Mouse (Mus musculus) frontal cortex, postnatal 25 days (tissue): Measurements from ENCODE around the gene Ulk4.
"Not testable (repeated sequence)": the region's sequence is repeated elsewhere in the genome, so short reads cannot be mapped to it uniquely, and the experiment has no call there.

Source experiments
- DNase-seq, 2 experiments: peaks; one replicate each; pipeline ENCODE4 v3.0.0; 2022; ENCODE audit warnings: low spot score in 2 of 2

Ulk4 gene

DNA sequence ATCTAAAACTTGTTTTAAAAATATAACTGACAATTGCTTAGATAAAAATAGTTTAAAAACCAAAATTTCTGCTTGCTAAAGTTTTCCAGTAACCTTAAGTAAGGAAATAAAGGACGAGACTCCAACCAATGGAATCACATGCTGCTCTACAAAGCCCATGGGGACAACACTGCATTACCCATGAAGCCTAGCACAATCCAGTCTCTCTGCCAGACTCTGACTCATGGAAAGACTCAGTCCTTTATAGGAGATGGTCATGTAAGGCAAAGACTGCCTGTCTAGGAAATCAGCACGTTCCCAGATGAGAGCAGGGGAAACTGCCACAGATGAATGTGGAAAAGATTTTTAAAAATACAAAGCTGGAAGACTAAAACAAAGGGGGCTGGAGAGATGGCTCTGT lies 23.0 kb downstream of the Ulk4 start:
- peak in 1 of 2 experiments; percentile 2 for DNase-seq

DNA sequence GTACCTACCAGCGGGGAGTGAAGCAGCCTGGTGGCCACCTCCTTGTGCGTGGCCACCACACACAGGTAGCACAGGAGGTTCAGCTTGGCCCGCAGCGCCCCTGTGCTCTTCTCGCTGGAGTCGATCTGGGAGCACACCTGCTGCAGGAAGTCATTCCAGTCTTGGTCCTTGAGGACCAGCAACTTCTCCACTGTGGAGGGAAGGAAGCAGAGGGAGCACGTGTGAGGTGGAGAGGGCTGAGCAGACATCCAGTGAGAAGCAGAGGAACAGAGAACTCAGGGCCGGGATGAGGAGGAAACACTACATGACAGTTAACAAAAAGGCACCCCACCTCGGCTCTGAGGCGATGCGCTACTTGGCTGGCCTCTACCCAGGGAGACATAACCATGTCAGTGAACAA lies 26.1 kb downstream of the Ulk4 start:
- DNase-seq: peak in 1 of 2 experiments; percentile 2

DNA sequence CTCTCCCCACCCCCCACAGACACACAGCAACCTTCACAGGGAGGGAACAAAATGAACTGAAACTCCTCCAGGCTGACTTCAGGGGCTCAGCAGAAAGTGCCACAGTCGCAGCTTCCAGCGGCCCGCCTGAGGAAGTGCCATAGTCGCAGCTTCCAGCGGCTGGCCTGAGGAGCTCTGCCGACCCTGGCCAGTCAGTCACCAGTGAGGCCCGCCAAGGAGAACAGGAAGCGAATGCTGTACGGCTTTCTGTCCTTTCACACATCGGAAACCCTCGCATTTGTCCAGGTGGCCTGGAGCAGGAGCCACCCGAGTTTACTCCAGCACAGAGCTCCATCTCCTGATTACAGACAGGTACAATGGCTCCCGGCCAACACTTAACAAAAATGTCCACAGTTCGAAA lies 27.2 kb downstream of the Ulk4 start:
- DNase-seq: peak in 1 of 2 experiments; percentile 7

DNA sequence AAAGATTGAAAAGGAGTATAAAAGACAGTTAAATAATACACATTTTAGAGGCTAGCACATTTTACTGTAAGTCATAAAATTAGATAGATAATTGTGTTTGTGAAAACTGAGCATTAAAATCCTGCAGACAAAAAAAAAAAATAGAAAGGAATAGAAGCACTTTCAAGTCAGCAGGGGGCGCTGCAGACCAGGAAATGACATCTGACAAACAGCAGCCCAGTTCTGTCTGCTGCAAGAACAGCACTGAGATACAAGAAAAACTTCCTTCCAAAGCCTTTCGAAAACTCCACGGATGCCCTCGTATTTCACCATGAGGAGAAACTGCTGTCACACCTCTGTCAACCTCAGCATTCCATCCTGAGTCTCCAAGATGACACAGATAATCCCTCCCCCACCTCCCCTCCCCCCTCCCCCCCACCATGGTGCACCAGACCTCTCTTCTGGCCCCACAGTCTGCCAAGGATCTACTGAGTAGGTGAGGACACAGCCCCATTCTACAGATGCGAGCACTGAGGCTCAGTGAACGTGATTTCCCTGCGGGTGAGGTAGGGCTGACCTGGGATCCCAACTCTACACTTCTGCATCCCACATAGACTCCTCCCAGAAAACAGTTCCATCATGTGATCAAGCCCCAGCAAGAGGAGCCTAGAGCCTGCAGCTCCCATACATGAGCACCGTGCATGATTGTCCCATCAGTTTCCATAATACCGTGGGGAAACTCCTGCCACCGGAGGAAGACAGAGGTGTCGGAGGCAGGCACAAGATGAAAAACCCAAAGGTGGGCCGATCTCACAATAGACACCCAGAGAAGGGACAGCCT lies 28.8 kb downstream of the Ulk4 start:
- peak; percentile 83 to 84 for DNase-seq

DNA sequence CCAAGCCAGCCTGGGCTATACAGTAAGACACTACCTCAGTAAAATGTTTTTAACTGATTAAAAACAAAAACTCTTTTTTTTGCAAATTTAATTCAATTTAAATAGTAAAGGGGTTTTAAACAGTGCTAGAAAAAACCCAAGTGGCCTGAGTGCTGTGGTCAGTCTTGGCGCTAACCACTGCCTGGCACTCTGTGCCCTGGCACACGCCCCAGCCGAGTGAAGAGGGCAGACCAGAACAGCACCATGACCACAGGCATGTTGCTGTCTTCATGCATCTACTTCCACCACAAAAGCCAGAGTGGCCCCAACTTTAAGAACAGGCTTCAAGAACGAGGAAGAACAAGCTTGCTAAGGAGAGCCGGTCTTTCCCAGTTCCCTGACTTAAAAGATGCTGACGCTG lies 29.9 kb downstream of the Ulk4 start:
- no peak for DNase-seq

DNA sequence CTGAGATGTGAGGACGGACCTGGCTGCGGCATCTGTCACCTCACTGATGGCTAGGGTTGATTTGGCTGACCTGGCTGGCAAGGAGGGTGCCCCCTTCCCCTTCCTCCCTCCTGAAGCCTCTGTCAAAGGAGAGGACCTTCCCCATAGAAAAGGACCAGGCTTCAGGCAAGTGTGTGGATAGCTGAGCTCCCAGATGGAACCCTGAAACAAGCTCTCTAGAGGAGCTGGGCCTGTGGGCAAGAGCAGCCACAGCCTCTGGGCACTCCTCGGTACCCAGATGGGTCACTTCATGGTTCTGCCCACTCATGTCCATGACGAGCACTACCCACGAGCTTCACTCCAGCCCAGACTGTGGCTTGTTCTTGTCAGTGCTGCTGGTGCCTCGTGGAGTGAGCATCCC lies 34.7 kb downstream of the Ulk4 start:
- DNase-seq: no peak

DNA sequence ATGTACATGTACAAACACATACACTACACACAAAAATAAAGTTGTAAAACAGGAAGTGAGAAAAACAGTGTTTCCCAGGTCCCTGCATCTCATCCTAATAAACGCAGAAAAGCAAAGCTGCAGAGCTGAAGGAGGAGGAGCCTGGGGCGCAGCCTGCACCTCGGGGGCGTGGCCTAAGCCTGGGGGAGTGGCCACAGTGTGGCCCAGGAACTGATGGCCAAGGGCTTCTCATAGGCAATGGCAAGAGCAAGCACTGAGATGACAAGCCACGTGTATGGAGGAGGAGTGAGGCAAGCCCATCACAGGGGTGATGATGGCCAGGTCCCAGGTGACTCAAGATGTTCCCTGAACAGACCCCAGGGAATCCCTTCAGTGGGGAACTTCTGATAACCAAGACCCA lies 35.2 kb downstream of the Ulk4 start:
- no peak for DNase-seq

DNA sequence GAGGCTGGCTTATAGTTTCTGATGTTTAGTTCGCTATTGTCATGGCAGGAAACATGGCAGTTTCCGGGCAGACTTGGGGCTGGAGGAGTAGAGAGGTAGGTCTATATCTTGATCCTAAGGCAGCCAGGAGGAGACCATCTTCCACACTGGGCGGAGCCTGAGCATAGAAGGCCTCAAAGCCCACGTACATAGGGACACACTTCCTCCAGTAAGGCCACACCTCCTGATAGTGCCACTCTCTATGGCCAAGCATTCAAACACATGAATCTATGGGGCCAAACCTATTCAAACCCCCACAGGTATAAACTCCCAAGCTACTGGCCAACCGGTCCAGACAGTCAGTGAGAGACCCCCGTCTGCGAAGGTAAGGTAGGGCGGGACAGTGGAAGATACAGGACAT lies 35.6 kb downstream of the Ulk4 start:
- no peak for DNase-seq

DNA sequence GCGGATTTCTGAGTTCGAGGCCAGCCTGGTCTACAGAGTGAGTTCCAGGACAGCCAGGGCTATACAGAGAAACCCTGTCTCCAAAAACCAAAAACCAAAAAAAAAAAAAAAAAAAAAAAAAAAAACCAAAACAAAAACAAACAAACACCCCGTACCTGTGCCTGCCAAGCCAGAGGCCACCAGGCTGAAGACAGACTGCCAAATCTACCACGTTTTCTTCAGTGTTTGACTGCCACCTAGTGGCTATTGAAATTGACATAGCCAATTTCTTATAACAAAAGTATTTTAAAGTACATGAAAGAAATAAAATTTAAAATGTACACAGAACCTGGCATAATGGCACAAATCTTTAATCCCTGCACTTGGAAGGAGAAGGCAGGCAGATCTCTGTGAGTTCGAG lies 36.8 kb downstream of the Ulk4 start:
- DNase-seq: not testable (repeated sequence)

DNA sequence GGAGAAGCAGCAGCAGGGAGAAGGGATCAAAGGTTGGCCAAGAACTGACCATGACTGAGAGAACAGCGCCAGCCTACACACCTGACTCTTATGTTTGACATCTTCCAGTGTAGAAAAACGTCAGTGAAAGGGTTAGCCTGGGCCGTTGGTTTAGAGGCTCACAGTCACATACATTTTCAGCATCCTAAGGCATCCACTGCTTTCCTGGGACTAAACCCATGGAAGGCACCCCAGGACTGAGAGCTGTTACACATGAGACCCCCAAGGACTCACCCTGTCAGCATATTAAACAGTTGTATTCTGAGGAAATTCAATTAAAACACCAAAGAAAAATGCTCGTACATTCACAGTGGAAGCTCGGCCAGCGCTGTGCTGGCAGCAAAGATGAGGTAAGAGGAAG lies 37.4 kb downstream of the Ulk4 start:
- DNase-seq: no peak

DNA sequence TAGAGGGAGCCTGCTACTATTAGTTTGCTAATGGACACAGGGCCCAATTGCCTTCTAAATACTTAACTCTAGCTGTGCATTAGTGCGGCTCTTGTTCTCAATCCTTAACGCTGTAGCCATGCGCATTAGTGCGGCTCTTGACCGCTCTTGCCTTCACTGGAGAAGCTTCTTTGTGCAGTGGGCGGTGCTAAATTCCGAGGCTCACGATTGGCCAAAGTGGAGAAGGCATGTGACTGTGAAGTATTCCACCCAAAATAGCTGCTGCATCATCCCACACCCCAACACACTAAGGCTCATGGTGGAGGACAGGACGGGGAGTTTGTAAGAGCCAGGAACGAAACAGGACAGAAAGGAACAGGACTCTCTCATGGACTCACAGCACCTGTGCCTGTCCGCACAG lies 58.4 kb downstream of the Ulk4 start:
- no peak for DNase-seq

DNA sequence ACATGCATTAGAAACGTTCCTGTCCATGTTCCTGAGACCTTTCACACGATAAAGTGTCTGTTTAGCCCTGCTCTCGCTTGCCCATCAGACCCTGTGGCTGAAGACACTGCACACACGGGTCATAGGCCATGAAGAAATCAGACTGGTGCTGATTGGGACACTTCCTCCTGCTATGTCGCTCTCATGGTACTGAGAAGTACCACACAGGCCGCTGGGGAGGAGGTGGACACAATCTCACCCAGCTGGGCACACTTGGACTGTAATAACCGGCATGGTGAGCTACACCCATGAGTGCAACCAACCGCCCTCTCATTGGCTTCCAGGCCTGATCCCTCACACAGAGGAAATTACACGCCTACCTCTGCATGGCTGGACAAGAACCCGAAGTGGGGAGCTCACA lies 58.8 kb downstream of the Ulk4 start:
- no peak for DNase-seq

DNA sequence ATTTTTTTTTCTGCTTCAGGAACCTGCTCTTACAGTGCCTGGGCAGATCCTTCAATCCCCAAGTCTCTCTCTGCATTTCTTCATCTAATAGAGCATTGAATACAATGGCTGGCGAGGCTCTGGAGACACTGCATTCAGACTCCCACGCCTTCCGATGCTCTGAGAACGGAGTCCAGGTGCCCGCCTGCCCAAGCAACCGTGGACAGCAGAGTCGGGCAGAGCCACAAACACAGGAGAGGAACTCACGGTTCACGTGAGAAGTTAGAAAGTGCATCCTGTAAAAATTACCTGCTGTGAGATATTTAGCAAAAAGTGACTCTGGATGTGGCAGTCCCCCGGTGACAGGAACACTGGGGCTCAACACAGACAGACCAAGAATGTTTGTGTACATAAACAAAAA lies 59.3 kb downstream of the Ulk4 start:
- DNase-seq: no peak

DNA sequence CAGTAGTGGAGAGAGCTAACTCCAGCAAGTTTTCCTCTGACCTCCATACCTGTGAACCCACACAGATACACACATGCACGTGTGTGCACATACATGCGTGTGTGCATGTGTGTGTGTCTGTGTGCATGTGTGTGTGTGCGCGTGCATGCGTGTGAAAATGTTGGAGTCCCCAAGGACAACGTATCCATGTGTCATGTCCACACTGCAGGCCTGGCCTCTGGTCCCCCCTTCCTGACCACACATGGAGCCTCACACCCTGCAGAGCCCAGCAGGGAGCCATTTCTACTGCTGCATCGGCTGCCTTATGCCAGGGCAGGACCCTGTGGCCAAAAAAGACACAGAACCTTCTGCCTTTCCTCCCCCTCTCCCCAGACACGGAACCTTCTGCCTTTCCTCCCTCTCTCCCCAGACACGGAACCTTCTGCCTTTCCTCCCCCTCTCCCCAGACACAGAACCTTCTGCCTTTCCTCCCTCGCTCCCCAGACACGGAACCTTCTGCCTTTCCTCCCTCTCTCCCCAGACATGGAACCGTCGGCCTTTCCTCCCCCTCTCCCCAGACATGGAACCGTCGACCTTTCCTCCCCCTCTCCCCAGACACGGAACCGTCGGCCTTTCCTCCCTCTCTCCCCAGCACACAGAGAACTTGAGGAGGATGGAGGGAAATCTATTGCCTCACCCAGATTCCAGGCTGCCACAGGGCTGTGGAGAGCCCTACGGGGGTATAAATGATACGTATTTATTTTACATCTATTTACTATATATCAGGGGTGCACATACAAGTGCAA lies 60.3 kb downstream of the Ulk4 start:
- DNase-seq: no peak

DNA sequence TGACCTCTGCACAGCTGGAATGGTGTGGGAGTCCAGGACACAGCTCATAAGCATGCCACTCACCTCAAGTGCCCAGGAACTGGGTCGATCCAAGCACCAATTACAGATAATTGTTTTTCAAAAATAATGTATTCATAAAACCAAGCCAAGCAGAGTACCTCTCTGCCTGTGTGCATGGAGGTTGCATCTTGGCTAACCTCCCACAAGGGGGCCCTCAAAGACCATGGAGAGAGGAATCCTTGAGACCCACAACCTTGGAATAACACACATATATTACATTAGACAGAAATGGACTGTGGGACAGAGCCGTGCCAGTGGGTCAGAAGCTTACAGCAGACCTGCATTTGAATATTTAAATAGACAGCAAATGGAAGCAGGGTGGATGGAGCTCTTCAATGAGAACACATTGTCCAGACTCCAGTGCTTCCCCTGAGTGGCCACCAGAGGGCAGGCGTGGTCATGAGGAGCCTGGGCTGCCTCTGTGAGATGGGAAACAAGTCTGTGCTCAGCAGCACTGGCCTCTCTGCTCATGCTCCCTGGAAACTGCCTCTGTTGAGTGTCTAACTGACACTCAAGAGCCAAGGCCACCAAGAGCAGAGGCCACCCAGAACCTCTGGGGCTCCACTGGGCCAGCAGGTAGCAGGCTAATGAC lies 61.5 kb downstream of the Ulk4 start:
- DNase-seq: peak; percentile 32 to 47

DNA sequence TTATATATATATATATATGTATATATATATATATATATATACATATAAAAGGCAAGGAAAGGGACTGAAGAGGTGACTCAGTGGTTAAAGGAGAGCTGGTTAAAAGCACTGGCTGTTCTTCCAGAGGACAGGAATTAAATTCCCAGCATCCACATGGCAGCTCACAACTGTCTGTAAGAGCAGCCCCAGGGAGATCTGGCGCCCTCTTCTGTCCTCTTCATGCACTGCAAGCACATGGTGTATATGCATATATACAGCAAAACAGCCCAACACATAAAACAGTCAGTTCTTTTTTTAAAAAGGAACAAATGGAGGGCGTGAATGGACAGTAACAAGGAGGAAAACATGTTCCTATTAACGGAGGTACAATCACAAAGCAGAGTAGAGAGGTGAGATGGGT lies 64.7 kb downstream of the Ulk4 start:
- no peak for DNase-seq

DNA sequence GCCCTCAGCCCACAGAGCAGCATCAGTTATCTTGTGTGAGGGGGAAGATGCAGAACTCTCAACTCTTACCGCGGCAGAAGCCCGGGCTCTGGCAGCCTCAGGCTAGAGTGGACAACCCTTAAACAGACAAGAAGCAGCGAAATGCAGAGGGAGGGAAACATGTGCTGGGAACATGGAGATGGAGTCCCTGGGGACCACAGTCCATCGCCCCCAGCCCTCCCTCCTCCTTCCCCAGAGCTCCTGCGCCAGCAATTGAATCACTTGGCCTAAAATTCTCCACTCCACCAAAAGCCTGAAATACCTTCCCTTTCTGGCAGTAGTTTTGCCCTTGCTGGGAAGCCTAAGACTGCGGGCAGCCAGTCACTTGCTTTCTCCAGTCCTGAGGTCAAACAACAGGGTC lies 72.0 kb downstream of the Ulk4 start:
- DNase-seq: no peak

DNA sequence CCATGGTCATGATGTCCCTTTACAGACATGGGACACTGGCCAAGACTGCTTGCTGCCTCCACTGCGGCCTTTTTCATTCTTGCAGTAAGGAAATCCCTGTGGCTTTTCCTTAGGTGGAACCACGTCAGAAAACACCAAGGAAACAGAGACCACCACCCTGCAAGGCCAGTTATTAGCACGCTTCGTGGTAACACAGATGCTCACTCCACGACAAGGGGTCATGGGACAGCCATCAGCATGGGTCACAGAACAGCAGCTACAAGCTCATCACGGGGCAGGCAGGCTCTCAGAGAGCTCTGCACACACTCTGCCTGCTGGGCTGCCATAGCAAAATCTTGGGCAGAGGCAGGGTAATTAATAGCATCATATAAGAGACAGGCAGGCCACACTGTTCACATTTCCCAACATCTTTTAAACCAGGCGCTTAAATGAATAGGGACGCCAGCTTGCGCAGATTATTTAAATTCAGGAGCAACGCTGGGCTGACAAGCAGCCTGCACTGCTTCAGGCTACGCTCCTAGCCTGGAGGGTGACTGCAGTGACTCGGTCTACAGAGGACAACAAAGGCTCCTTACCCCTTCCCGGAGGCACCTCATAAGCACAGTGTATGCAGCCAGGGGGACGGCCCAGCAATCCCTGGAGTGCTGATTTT lies 72.7 kb downstream of the Ulk4 start:
- DNase-seq: no peak

DNA sequence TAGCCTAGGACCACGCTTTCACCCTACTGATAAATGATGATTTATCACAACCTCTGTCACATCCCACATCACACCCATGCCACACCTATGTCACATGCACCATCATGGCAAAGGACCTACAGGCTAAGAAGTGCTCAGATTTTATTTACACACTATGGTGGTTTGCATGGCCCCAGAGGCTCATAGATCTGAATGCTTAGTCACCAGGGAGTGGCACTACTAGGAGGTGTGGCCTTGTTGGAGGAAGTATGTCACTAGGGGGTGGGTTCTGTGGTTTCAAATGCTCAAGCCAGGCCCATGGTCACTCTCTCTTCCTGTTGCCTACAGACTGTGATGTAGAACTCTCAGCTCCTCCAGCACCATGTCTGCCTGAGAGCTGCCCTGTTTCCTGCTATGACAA lies 73.3 kb downstream of the Ulk4 start:
- DNase-seq: no peak

DNA sequence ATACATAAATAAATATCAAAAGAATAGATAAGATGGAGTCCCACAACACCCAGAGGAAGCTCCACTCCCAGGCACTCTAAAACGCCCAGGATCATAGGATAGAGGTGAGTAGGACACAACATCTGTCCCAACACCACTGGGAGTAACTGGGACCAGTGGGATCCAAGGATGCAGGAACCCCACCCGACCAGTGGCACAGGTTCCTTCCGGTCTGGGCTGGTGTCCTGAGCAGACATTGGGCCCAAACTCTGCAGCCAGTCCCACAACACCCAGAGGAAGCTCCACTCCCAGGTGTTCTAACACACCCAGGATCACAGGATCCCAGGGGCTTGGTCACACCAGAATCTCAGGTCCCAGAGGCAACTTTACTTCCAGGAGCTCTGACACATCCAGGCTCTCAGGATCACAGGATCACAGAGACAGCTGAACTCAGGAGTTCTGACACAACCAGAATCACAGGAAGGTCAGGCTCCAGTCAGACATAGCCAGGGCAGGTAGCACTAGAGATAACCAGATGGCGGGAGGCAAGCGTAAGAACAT lies 77.8 kb downstream of the Ulk4 start:
- DNase-seq: not testable (repeated sequence)

DNA sequence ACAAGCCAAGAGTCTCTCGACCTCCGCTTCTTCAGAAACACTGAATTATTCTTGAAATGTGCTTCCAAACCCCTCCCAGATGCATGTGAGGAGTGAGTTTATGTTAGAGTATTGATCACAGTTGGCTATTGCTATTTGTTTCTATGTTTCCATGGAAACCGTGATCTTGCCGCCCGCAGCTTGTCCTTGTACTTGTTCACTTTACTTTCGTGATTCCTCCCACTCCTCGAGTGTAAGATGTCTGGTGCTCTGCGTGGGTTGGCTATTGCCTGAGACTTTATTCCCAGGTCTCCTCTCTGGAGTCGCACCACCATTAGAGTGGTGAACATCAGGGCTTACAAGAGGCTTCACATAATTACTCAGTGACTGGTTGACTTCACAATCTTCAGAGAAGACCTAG lies 80.5 kb downstream of the Ulk4 start:
- no peak for DNase-seq

DNA sequence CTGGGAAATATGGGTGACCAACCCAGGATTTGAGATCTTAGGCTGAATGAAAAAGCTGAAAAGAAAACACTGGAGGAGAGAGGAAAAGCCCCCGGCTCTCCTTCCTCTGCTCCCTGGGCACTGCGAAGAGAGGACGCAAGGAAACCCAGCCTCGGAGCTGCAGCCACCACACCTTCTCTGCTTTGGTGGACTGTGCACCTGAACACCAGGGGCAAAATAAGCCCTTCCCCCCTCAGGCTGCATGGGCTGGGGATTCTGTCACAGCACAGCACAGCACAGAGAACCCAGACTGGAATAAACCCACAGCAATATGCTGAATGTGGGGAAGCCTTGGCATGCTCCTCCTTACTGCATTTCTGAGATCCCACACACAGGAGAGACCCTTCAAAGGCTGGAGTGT lies 81.9 kb downstream of the Ulk4 start:
- no peak for DNase-seq
